ENCODE assay signal across 8 mouse cellular contexts in genomic region chr10:78169281-78170042, GRCm38 (mm10). TPM values are rescaled to one million over a fixed set of nuclear protein-coding genes. Genes with fewer than 3 reads are reported as not detected.
DNase-seq lines count a peak whose midpoint lies in the region; ATAC-seq and TF ChIP-seq lines count a peak whose summit lies in the region.

TSS of gene D10Jhu81e (minus strand) at chr10:78169782.

- peaks cover 69% of the 10 kb centered on the region for H3K36me3 ChIP-seq in embryonic facial prominence, embryonic 14.5 days (ENCODE audit: control insufficient read depth, insufficient read depth, low read length)
- H3K36me3 ChIP-seq in heart, adult 2 months (ENCODE audit: control insufficient read depth, insufficient read depth, low read length): no peaks in the 10 kb centered on the region
- H3K36me3 ChIP-seq in limb, embryonic 13.5 days: peaks cover 76% of the 10 kb centered on the region
- H3K36me3 ChIP-seq in midbrain, embryonic 16.5 days (ENCODE audit: control insufficient read depth, insufficient read depth, low read length): peaks cover 39% of the 10 kb centered on the region

- H3K9ac ChIP-seq in embryonic facial prominence, embryonic 14.5 days (ENCODE audit: low read depth, low read length): peak within 1 kb of the TSS; percentile 78
- H3K9ac ChIP-seq in heart, adult 2 months (ENCODE audit: low read depth, low read length): peak within 1 kb of the TSS; percentile 79
- H3K9ac ChIP-seq in limb, embryonic 13.5 days: peak within 1 kb of the TSS; percentile 92
- H3K9ac ChIP-seq in midbrain, embryonic 16.5 days (ENCODE audit: low read depth, low read length): peak within 1 kb of the TSS; percentile 85

- no peaks in the 10 kb centered on the region for H3K79me2 ChIP-seq in heart, adult 2 months (replicated peaks; ENCODE audit: control insufficient read depth, insufficient read depth, low read length)

- TF ChIP-seq CTCF in heart, adult 2 months (IDR thresholded peaks at IDR 0.05): no peak

- no peaks in the 10 kb centered on the region for H3K27me3 ChIP-seq in embryonic facial prominence, embryonic 14.5 days (replicated peaks; ENCODE audit: control insufficient read depth, insufficient read depth, low read length)
- H3K27me3 ChIP-seq in heart, adult 2 months (ENCODE audit: control insufficient read depth, insufficient read depth, low read length): no peaks in the 10 kb centered on the region
- no peaks in the 10 kb centered on the region for H3K27me3 ChIP-seq in limb, embryonic 13.5 days
- no peaks in the 10 kb centered on the region for H3K27me3 ChIP-seq in midbrain, embryonic 16.5 days (ENCODE audit: control insufficient read depth, insufficient read depth, low read depth, low read length)

- WGBS in embryonic facial prominence, embryonic 14.5 days: under 1% methylated on average over 41 of the region's 50 CpGs
- WGBS in heart, adult 2 months: under 1% methylated on average over 50 of the region's 50 CpGs
- 2% methylated on average over 50 of the region's 50 CpGs for WGBS in limb, embryonic 13.5 days
- 2% methylated on average over 49 of the region's 50 CpGs for WGBS in midbrain, embryonic 16.5 days

- ATAC-seq in embryonic facial prominence, embryonic 14.5 days (ENCODE audit: low read depth): peak; percentile 97
- ATAC-seq in limb, embryonic 13.5 days (ENCODE audit: low FRiP score, low read depth): peak; percentile 96
- peak; percentile 97 for ATAC-seq in midbrain, embryonic 16.5 days

- no peaks in the 10 kb centered on the region for H3K9me3 ChIP-seq in embryonic facial prominence, embryonic 14.5 days (ENCODE audit: control insufficient read depth, low read length)
- H3K9me3 ChIP-seq in limb, embryonic 13.5 days: no peaks in the 10 kb centered on the region
- H3K9me3 ChIP-seq in midbrain, embryonic 16.5 days (replicated peaks; ENCODE audit: control insufficient read depth, low read length, poor library complexity, severe bottlenecking): no peaks in the 10 kb centered on the region

- H3K4me1 ChIP-seq in embryonic facial prominence, embryonic 14.5 days (ENCODE audit: control insufficient read depth, insufficient read depth, low read length): peaks cover 8% of the 10 kb centered on the region
- peaks cover 8% of the 10 kb centered on the region for H3K4me1 ChIP-seq in heart, adult 2 months (ENCODE audit: control insufficient read depth, insufficient read depth, low read length)
- H3K4me1 ChIP-seq in limb, embryonic 13.5 days: peaks cover 15% of the 10 kb centered on the region
- H3K4me1 ChIP-seq in midbrain, embryonic 16.5 days (ENCODE audit: control insufficient read depth, insufficient read depth, low read length): peaks cover 17% of the 10 kb centered on the region

- DNase-seq in 3T3-L1 (ENCODE audit: low read depth, low spot score): peak; percentile 97
- peak; percentile 99 to 100 for DNase-seq in adrenal gland, postnatal 4 days (ENCODE audit: low spot score in 2 of 2)
- peak; percentile 98 for DNase-seq in embryonic facial prominence, embryonic 14.5 days (ENCODE audit: low spot score)
- peak; percentile 99 to 100 for DNase-seq in heart, adult 2 months
- DNase-seq in kidney, adult 8-10 months: peak; percentile 100
- peak; percentile 98 to 100 for DNase-seq in spleen, postnatal 10 days (ENCODE audit: low spot score in 2 of 2)

- 0 out of 2 replicates have a peak, but pooled peaks have one; percentile 40 for TF ChIP-seq EP300 in heart, adult 2 months (IDR thresholded peaks at IDR 0.05; ENCODE audit: insufficient read depth, low read depth, low read length)

- intact Hi-C loops in heart, adult 2 months (cut with DNase I): no loop called here

- peak within 1 kb of the TSS; percentile 67 for H3K27ac ChIP-seq in embryonic facial prominence, embryonic 14.5 days (replicated peaks; ENCODE audit: low read depth, low read length)
- peak within 1 kb of the TSS; percentile 94 for H3K27ac ChIP-seq in heart, adult 2 months
- H3K27ac ChIP-seq in limb, embryonic 13.5 days: peak within 1 kb of the TSS; percentile 44; the same call in 1 of the 2 replicates
- H3K27ac ChIP-seq in midbrain, embryonic 16.5 days (ENCODE audit: low read length): peak within 1 kb of the TSS; percentile 81

- peak; percentile 95 for TF ChIP-seq POLR2A in heart, adult 2 months (IDR thresholded peaks at IDR 0.05; ENCODE audit: insufficient read depth, low read depth, low read length)

- peak within 1 kb of the TSS; percentile 83 for H3K4me2 ChIP-seq in embryonic facial prominence, embryonic 14.5 days (ENCODE audit: low read depth, low read length)
- H3K4me2 ChIP-seq in limb, embryonic 13.5 days (replicated peaks): peak within 1 kb of the TSS; percentile 92
- peak within 1 kb of the TSS; percentile 83 for H3K4me2 ChIP-seq in midbrain, embryonic 16.5 days (ENCODE audit: low read length)

- peak within 1 kb of the TSS; percentile 76 for H3K4me3 ChIP-seq in embryonic facial prominence, embryonic 14.5 days (ENCODE audit: low read depth, low read length)
- peak within 1 kb of the TSS; percentile 71 for H3K4me3 ChIP-seq in heart, adult 2 months
- peak within 1 kb of the TSS; percentile 91 for H3K4me3 ChIP-seq in limb, embryonic 13.5 days
- H3K4me3 ChIP-seq in midbrain, embryonic 16.5 days (ENCODE audit: low read depth, low read length): peak within 1 kb of the TSS; percentile 78

RNA-seq across cellular contexts. Expression of gene D10Jhu81e, which starts in this region (rescaled TPM):
- total RNA-seq in adrenal gland, postnatal 4 days (2021): 100 to 1,000 TPM; 150 to 164 TPM
- polyA plus RNA-seq in embryonic facial prominence, embryonic 14.5 days (2014; fragmentation: Nextera tagmentation; extraction: Ambion mirVana): 27.2 and 30.5 TPM in 2 replicates
- total RNA-seq in heart, adult 2 months (2021): 100 to 1,000 TPM; 552 to 639 TPM
- polyA plus RNA-seq in heart, adult 2 months (2012; rRNA removed): 393 and 410 TPM in 2 replicates
- 34.7 and 34.8 TPM in 2 replicates for polyA plus RNA-seq in limb, embryonic 13.5 days (2015; fragmentation: Nextera tagmentation; extraction: Ambion mirVana)
- 24.9 and 34.2 TPM in 2 replicates for polyA plus RNA-seq in midbrain, embryonic 16.5 days (2015; fragmentation: Nextera tagmentation; extraction: Ambion mirVana)

Comparison
In these comparisons a context has a peak if more than half of its experiments do, and no peak if none do; other contexts are left out.
1. Peak in every context shown above with its lines: DNase-seq, ATAC-seq, H3K4me3 ChIP-seq and H3K27ac ChIP-seq.
2. RNA of gene D10Jhu81e (polyA plus RNA-seq): 393 to 410 TPM in heart, adult 2 months; 34.7 to 34.8 TPM in limb, embryonic 13.5 days, 24.9 to 34.2 TPM in midbrain, embryonic 16.5 days and 27.2 to 30.5 TPM in embryonic facial prominence, embryonic 14.5 days; every median in the first group is over 10 times any median in the second.
3. H3K27ac ChIP-seq: peak in every context shown above with its lines; median percentile 94 in heart, adult 2 months; 81 in midbrain, embryonic 16.5 days; 67 in embryonic facial prominence, embryonic 14.5 days; 44 in limb, embryonic 13.5 days.